Mouse (Mus musculus): ENCODE data around the gene Pigp. TPM values are rescaled to one million over a fixed set of nuclear protein-coding genes. Genes with fewer than 3 reads are reported as not detected.

The Pigp gene
- polyA plus RNA-seq, 1 experiment from 2014 or later = 116 TPM

DNA sequence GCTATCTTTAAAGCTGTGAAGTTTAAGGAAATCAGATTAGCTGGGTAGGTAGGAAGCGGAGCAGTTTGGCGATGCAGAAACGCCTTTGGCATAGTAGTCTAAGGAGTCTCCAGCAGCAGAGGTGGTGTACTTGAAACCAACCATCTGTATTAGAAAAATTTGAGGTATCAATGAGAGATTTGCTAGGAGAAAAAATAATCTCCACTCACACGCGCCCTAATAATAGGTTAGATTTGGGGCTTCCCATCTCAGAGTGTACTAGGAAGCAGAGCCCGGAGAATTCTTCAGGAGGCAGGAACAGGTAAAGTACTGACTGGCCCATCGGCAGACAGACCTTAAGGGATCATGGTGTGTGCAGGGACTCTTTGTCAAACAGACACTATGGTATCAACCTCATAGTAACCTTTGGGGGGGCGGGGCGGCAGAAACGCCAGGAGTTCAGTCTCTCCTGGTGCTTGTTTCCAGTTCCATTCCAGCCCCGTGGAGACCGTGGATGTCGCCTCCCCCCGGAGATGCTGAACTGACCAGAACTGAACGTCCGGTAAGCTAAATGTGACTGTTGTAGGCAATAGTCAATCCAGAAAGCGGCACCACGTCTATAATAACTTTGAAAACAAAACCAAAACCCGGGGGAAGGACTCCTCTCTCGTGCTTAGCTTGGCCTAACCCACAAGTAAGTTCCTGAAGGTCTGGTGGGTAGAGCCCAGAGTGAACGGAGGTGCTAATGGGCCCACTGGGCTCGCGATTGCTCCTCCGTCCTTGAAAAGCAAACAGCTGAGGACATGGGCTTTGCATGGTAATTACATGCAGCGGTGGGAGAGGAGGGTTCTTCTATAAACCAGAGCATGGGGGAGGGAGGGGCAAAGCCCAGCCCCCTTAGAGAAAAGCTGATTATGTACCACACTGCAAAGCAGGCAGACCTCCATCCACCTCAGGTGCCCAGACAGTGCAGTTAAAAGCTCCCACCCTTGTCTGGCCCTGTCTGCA is 42.5 kb downstream of the Pigp start:
- WGBS = 9% methylated on average over 25 of the region's 25 CpGs
- Histone ChIP-seq H3K27ac (no peak overlapping the region), H3K9ac (no peak overlapping the region; the same call in 1 of the 2 replicates), H3K9me3 (replicated peaks) (no peaks in the 10 kb centered on the region), H3K4me1 (peaks cover 21% of the 10 kb centered on the region), H3K4me2 (replicated peaks) (peak overlapping the region; percentile 58), H3K27me3 (peaks cover 48% of the 10 kb centered on the region), H3K4me3 (peak overlapping the region; percentile 37), H3K36me3 (no peaks in the 10 kb centered on the region)
- peak; percentile 55 for ATAC-seq (ENCODE audit: low FRiP score)

DNA sequence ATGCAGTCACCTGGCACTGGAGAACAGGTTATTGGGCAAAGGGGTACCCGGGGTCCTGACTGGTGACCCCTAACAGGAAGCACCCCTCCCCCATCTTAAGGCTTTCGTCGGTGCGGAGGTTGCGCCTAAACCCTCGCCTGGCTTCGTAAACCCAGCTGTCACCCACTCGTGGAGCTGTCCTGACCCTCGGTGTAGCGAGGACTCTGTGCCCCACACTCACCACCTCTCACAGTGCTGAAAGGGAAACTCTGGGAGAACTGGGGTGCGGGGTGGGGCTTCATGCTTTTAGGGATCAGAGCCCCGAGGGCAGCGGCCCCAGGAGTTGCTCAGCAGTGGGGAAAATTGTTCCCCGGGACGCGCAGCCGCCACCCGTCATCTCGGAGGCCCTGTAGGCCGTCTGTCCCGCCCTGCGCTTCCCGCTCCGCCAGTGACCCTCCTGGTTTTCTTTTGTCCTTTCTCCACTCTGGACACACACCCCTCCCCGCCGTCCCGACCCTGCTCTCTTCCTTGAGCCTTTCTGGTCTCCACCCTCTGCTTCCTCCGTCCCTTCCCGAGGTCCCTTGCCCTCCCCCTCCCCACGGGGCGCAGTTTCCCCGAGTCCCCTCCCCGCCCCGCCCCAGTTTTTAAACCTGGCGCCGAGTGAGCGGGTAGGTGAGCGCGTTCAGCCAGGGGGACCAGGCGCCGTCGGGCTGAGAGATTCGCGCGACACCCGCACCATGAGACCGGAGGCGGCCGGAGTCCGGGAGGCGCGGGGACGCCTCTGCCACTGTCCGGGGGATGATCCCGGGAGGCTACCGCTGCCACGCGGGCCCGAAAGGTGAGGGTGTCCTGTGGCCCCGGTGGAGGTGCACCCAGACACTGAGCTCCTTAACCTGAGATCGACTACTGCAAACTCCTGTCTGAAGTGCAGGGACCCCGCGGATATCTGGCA is 43.6 kb downstream of the Pigp start, which contains the start of gene Ripply3:
TSS of gene Ripply3 (plus strand) at position 640 of the 931 bp plus-strand sequence.
- Histone ChIP-seq H3K27me3 (peaks cover 48% of the 10 kb centered on the region), H3K9me3 (replicated peaks) (no peaks in the 10 kb centered on the region), H3K36me3 (no peaks in the 10 kb centered on the region), H3K4me1 (peaks cover 21% of the 10 kb centered on the region), H3K9ac (peak within 1 kb of the TSS; percentile 56), H3K4me2 (replicated peaks) (peak within 1 kb of the TSS; percentile 58), H3K4me3 (peak within 1 kb of the TSS; percentile 37), H3K27ac (no peak within 1 kb of the TSS)
- peak; percentile 57; the same call in 1 of the 2 replicates for ATAC-seq (ENCODE audit: low FRiP score)
- 1% methylated on average over 61 of the region's 63 CpGs for WGBS

DNA sequence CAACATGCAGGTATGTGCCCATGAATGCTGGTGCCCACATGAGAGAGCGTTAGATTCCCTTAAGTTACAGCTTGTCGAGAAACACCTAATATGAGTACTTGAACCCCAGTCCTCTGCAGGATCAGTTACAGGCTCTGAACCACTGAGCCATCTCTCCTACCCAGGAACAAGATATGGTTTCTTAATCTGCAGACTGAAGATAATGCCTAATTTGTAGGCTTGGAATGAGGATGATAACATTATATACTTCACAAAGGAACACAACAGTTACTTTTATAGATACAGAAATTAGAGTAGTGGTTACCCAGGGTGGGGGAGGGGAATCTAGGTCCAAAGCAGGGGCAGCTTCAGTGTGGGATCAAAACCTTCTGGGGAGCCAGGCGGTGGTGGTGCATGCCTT is 45.6 kb downstream of the Pigp start:
- WGBS = 93% methylated on average over 3 of the region's 3 CpGs
- Histone ChIP-seq H3K27me3 (peaks cover 48% of the 10 kb centered on the region), H3K27ac (no peak overlapping the region), H3K4me1 (peaks cover 21% of the 10 kb centered on the region), H3K4me2 (replicated peaks) (no peak overlapping the region), H3K9ac (no peak overlapping the region), H3K9me3 (replicated peaks) (no peaks in the 10 kb centered on the region), H3K4me3 (no peak overlapping the region), H3K36me3 (no peaks in the 10 kb centered on the region)
- no peak for ATAC-seq (ENCODE audit: low FRiP score)

DNA sequence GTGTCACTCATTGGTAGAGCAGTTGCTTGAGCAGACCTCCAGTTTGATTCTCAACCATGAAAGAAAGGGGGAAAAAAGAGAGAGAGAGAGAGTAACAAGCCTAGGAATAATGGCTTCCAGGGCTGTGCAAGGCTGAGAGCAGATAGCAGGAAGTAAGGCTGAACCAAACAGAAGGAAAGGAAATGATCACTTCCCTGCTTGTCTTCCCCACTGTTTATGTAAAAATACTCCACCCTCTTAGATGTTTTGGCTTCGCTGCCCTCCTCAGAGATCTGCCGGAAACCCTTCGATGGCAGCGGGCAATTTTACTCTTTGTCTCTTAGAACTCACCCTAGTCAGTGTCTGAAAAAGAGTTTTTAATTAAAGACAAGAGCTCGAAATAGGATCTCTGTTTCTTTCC is 48.0 kb downstream of the Pigp start:
- 67% methylated on average over 5 of the region's 5 CpGs for WGBS
- H3K27ac ChIP-seq = no peak overlapping the region
- H3K27me3 ChIP-seq = peaks cover 33% of the 10 kb centered on the region
- H3K9me3 ChIP-seq (replicated peaks) = no peaks in the 10 kb centered on the region
- H3K4me3 ChIP-seq = no peak overlapping the region
- peaks cover 10% of the 10 kb centered on the region for H3K4me1 ChIP-seq
- H3K4me2 ChIP-seq (replicated peaks) = no peak overlapping the region
- H3K9ac ChIP-seq = no peak overlapping the region
- no peak for ATAC-seq (ENCODE audit: low FRiP score)
- no peaks in the 10 kb centered on the region for H3K36me3 ChIP-seq

DNA sequence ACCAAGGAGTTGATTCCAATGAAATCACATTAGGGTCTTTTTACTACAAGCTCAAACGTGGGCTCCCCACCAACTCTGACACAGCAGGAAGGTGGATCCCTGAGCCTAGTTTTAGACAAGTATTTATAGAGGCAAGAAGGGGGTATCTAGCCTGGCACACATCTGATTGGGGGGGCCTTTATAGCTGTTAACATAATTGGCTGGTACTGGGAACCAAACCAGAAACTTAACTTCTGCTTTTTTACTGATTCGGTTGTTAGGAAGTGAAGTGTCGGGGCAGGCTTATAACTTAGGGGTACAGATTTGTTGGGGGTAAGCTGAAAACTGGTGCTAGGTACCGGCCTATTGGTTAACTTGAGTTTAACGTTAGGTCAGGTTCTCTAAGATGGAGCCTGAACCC is 51.4 kb downstream of the Pigp start:
- Histone ChIP-seq H3K27ac (no peak overlapping the region), H3K27me3 (peaks cover 3% of the 10 kb centered on the region; the same call in 1 of the 2 replicates), H3K36me3 (no peaks in the 10 kb centered on the region), H3K9ac (no peak overlapping the region), H3K4me3 (no peak overlapping the region), H3K4me2 (replicated peaks) (no peak overlapping the region), H3K9me3 (replicated peaks) (no peaks in the 10 kb centered on the region), H3K4me1 (no peaks in the 10 kb centered on the region)
- ATAC-seq (ENCODE audit: low FRiP score) = no peak
- WGBS = 83% methylated on average over 5 of the region's 5 CpGs

DNA sequence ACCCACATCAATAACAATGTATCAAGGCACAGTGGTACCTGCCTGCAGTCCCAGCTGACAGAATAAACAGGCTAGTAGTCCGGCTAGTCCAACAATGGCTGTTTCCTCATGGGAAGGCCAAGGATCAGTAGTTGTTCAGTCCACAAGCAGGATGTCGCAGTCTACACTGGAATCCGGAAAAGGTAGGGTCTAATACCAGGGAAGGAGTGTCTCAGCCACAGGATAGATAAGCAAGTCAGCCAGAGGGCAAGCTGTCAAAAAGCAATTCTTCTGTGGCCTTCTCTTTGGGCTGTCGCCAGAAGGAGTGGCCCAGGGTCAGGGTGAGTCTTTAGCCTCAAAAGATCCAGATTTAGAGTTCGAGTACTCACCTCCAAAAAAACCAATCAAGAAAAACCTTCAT is 53.9 kb downstream of the Pigp start:
- H3K4me3 ChIP-seq = no peak overlapping the region
- H3K9ac ChIP-seq = no peak overlapping the region
- ATAC-seq (ENCODE audit: low FRiP score) = no peak
- 77% methylated on average over 5 of the region's 5 CpGs for WGBS
- H3K9me3 ChIP-seq (replicated peaks) = no peaks in the 10 kb centered on the region
- H3K27ac ChIP-seq = no peak overlapping the region
- no peak overlapping the region for H3K4me2 ChIP-seq (replicated peaks)
- H3K27me3 ChIP-seq = no peaks in the 10 kb centered on the region
- H3K4me1 ChIP-seq = peaks cover 5% of the 10 kb centered on the region
- no peaks in the 10 kb centered on the region for H3K36me3 ChIP-seq

DNA sequence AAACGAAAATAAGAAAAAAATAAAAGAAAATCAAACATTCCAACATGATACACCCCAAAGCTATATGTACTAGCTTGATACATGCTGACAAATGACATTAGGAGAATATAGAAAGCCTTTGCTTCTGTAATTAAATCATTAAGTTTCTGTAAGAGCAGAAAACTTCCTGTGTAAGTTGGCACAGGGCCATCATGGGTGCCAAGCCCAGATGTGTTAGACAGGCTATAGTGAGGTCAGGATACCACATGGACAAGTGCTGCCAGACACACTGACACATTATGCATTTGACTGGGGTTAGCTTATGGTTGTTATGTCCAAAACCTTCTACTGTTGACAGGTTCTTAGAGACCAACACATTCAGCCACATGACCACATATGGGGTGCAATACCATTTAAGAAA is 56.4 kb downstream of the Pigp start:
- Histone ChIP-seq H3K27me3 (no peaks in the 10 kb centered on the region), H3K4me2 (replicated peaks) (no peak overlapping the region), H3K4me1 (peaks cover 15% of the 10 kb centered on the region), H3K36me3 (no peaks in the 10 kb centered on the region), H3K9me3 (replicated peaks) (no peaks in the 10 kb centered on the region), H3K27ac (no peak overlapping the region), H3K9ac (no peak overlapping the region), H3K4me3 (no peak overlapping the region)
- no peak for ATAC-seq (ENCODE audit: low FRiP score)
- WGBS = 50% methylated on average over 1 of the region's 1 CpGs

DNA sequence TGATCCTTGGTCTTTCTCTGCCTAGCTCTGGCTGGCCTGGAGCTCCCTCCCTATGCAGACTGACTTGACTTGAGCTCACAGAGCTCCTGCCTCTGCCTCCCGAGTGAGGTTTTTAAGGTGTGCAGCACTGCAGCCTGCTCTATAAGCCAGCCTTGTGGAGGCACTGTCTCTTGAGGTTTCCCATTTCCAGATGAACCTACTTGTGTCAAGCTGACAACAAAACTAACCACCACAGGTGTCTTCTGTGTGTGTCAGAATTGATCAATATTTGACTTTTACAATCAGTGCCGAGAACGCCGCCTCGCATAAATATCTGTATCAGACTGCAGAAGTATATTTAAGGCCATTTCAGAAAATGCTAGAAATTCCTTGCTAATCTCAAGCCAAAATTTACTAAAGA is 57.0 kb downstream of the Pigp start:
- no peak for ATAC-seq (ENCODE audit: low FRiP score)
- no peaks in the 10 kb centered on the region for H3K27me3 ChIP-seq
- H3K4me1 ChIP-seq = peaks cover 15% of the 10 kb centered on the region
- H3K4me3 ChIP-seq = no peak overlapping the region
- 92% methylated on average over 5 of the region's 5 CpGs for WGBS
- no peak overlapping the region for H3K4me2 ChIP-seq (replicated peaks)
- no peak overlapping the region for H3K9ac ChIP-seq
- H3K27ac ChIP-seq = no peak overlapping the region
- no peaks in the 10 kb centered on the region for H3K36me3 ChIP-seq
- H3K9me3 ChIP-seq (replicated peaks) = no peaks in the 10 kb centered on the region

DNA sequence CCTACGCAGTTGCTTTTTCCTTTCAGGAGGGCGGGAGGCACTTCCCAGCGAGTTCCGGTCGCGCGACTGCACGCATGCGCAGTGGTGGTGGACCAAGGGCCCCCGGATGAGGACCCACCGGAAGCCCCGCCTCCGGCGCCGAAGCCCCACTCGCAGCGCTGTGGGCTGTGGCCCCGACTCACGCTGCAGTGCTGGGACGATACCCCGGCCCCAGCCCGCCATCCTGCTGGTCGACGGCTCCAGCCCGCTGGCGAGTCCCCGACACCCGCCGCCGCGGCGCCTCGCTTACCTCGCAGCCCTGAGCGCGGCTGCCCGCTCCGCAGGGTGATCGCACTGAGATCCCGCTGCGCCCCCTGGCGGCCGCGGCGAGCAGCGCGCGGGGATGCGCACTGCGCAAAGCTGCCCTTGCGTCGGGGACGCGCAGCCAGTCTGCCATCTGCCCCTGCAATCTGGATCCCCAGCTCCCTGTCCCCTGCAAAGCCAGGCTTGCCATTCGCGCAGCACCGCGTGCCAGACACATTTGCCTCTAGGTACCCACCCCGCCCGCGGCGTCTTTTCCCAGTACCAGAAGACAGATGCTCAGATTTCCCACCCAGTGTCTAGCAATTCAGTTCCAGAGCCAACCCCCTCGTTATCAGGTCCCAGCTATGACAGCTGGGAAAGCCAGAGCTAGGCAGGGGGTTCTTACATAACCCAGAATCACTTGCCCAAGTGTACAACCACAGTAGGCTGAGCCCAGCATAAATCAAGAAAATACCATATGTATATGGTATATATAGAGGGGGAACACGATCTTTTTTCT is 58.2 kb downstream of the Pigp start, which contains the start of gene Hlcs:
TSS of gene Hlcs (minus strand) at position 343 of the 802 bp plus-strand sequence.
- Histone ChIP-seq H3K9ac (peak within 1 kb of the TSS; percentile 82), H3K27ac (peak within 1 kb of the TSS; percentile 100), H3K4me2 (replicated peaks) (peak within 1 kb of the TSS; percentile 72), H3K36me3 (no peaks in the 10 kb centered on the region), H3K27me3 (no peaks in the 10 kb centered on the region), H3K4me3 (peak within 1 kb of the TSS; percentile 71), H3K4me1 (peaks cover 15% of the 10 kb centered on the region), H3K9me3 (replicated peaks) (no peaks in the 10 kb centered on the region)
- peak; percentile 91 for ATAC-seq (ENCODE audit: low FRiP score)
- WGBS = under 1% methylated on average over 64 of the region's 64 CpGs

DNA sequence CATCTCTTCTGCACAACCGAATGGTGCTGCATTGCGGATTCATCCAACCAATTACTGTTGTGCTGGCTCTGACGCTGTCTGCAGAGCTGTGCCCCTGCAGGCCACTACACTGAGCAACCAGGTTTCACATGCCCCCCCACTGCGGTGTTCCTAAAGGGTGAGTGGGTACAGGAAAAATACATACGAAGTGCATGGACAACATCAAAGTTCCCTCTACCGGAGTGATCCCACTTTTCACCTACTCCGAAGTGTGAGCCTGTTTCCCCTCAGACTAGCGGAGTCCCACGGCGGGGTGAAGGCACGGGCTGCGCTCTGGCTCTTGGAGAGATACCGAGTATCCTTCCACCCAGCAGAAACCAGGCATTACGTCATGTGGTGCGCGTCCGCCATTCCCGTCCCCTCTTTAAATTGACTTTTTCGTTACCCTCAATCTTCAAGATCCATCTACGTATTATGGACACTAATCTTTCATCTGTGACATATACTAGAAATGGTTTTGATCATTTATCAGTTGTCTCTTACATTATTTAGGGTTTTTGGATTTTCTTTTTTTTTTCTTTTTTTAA is 58.9 kb downstream of the Pigp start:
- peak overlapping the region; percentile 82 for H3K9ac ChIP-seq
- ATAC-seq (ENCODE audit: low FRiP score) = peak; percentile 90
- peaks cover 20% of the 10 kb centered on the region for H3K4me1 ChIP-seq
- peak overlapping the region; percentile 72 for H3K4me2 ChIP-seq (replicated peaks)
- no peaks in the 10 kb centered on the region for H3K9me3 ChIP-seq (replicated peaks)
- H3K36me3 ChIP-seq = no peaks in the 10 kb centered on the region
- H3K27me3 ChIP-seq = no peaks in the 10 kb centered on the region
- peak overlapping the region; percentile 100 for H3K27ac ChIP-seq
- WGBS = under 1% methylated on average over 20 of the region's 20 CpGs
- peak overlapping the region; percentile 71 for H3K4me3 ChIP-seq

DNA sequence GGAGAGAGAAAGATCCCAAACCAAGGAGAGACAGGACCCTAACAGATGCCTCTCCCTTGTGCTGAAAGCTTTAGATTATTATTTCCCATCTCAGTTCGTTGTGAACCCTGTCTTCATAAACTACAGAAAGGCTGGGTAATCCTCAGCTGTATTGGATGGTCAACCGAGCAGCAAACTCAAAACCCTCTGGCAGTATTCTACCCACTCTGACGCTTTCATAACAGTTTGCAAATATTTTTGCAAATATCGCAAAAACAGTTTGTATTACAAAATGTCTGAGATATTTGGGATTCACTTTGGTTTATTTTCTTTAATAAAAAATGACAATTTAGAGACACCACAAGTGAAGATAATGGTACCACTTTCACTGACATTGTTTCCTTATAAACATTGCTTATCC is 59.7 kb downstream of the Pigp start:
- Histone ChIP-seq H3K4me3 (peak overlapping the region; percentile 71; the same call in 1 of the 2 replicates), H3K36me3 (no peaks in the 10 kb centered on the region), H3K27me3 (no peaks in the 10 kb centered on the region), H3K9ac (peak overlapping the region; percentile 82; the same call in 1 of the 2 replicates), H3K9me3 (replicated peaks) (no peaks in the 10 kb centered on the region), H3K4me1 (peaks cover 20% of the 10 kb centered on the region), H3K4me2 (replicated peaks) (peak overlapping the region; percentile 72), H3K27ac (peak overlapping the region; percentile 100)
- WGBS = 80% methylated on average over 4 of the region's 4 CpGs
- ATAC-seq (ENCODE audit: low FRiP score) = no peak
